Mouse (Mus musculus): Measurements from ENCODE around the gene Gm17374. TPM values are rescaled to one million over a fixed set of nuclear protein-coding genes. Genes with fewer than 3 reads are reported as not detected.
"Not testable (repeated sequence)": the region's sequence is repeated elsewhere in the genome, so short reads cannot be mapped to it uniquely, and the experiment has no call there.

Gene Gm17374
- total and polyA plus RNA-seq, 2 experiments from 2014 or later, result not detected

- 59% methylated on average over 3 of the region's 3 CpGs for WGBS
- H3K9ac ChIP-seq (replicated peaks; ENCODE audit: low read depth, low read length), result no peak overlapping the region
- no peaks in the 10 kb centered on the region for H3K4me1 ChIP-seq (ENCODE audit: control insufficient read depth, insufficient read depth)
- peaks cover 43% of the 10 kb centered on the region for H3K36me3 ChIP-seq (replicated peaks; ENCODE audit: control insufficient read depth, insufficient read depth, low read length)
- H3K27ac ChIP-seq (ENCODE audit: low read depth), result no peak overlapping the region
- TF ChIP-seq EP300 (IDR thresholded peaks at IDR 0.05; ENCODE audit: low read depth), result no peak
- peak; percentile 50 for TF ChIP-seq CTCF (IDR thresholded peaks at IDR 0.05; ENCODE audit: low read depth)
- DNase-seq (ENCODE audit: low spot score), result peak; percentile 76
- no peak overlapping the region for H3K4me2 ChIP-seq (ENCODE audit: low read depth, low read length)
- no peak overlapping the region for H3K4me3 ChIP-seq (ENCODE audit: low read depth, low read length)
- no peaks in the 10 kb centered on the region for H3K27me3 ChIP-seq (ENCODE audit: control insufficient read depth, insufficient read depth, low read length)
- H3K9me3 ChIP-seq (replicated peaks; ENCODE audit: control insufficient read depth, low read length), result no peaks in the 10 kb centered on the region
- no peak for ATAC-seq (ENCODE audit: insufficient read depth, low read depth)
Measured at GRCm38 (mm10) chr2:140159186-140159730, 7.4 kb downstream of the Gm17374 start.

GRCm38 (mm10) chr2:140163351-140163854 is 11.6 kb downstream of the Gm17374 start:
- ATAC-seq (ENCODE audit: insufficient read depth, low read depth) (no peak), DNase-seq (ENCODE audit: low spot score) (no peak)
- Histone ChIP-seq H3K9me3 (replicated peaks; ENCODE audit: control insufficient read depth, low read length) (no peaks in the 10 kb centered on the region), H3K4me1 (ENCODE audit: control insufficient read depth, insufficient read depth) (no peaks in the 10 kb centered on the region), H3K4me3 (ENCODE audit: low read depth, low read length) (no peak overlapping the region), H3K36me3 (replicated peaks; ENCODE audit: control insufficient read depth, insufficient read depth, low read length) (peaks cover 33% of the 10 kb centered on the region), H3K9ac (replicated peaks; ENCODE audit: low read depth, low read length) (no peak overlapping the region), H3K27me3 (ENCODE audit: control insufficient read depth, insufficient read depth, low read length) (no peaks in the 10 kb centered on the region), H3K4me2 (ENCODE audit: low read depth, low read length) (no peak overlapping the region), H3K27ac (ENCODE audit: low read depth) (no peak overlapping the region)
- no peak for TF ChIP-seq CTCF (IDR thresholded peaks at IDR 0.05; ENCODE audit: low read depth)
- no peak for TF ChIP-seq EP300 (IDR thresholded peaks at IDR 0.05; ENCODE audit: low read depth)
- WGBS, result 89% methylated on average over 5 of the region's 5 CpGs

GRCm38 (mm10) chr2:140169057-140169456 is 17.2 kb downstream of the Gm17374 start:
- Histone ChIP-seq H3K4me2 (ENCODE audit: low read depth, low read length) (no peak overlapping the region), H3K27me3 (ENCODE audit: control insufficient read depth, insufficient read depth, low read length) (no peaks in the 10 kb centered on the region), H3K4me3 (ENCODE audit: low read depth, low read length) (no peak overlapping the region), H3K27ac (ENCODE audit: low read depth) (no peak overlapping the region), H3K36me3 (replicated peaks; ENCODE audit: control insufficient read depth, insufficient read depth, low read length) (peaks cover 21% of the 10 kb centered on the region), H3K4me1 (ENCODE audit: control insufficient read depth, insufficient read depth) (peaks cover 9% of the 10 kb centered on the region; the same call in 1 of the 2 replicates), H3K9me3 (replicated peaks; ENCODE audit: control insufficient read depth, low read length) (no peaks in the 10 kb centered on the region), H3K9ac (replicated peaks; ENCODE audit: low read depth, low read length) (peak overlapping the region; percentile 75; the same call in 1 of the 2 replicates)
- TF ChIP-seq CTCF (IDR thresholded peaks at IDR 0.05; ENCODE audit: low read depth) (no peak), EP300 (IDR thresholded peaks at IDR 0.05; ENCODE audit: low read depth) (no peak)
- 56% methylated on average over 1 of the region's 1 CpGs for WGBS
- no peak for DNase-seq (ENCODE audit: low spot score)
- ATAC-seq (ENCODE audit: insufficient read depth, low read depth), result no peak

- DNase-seq (ENCODE audit: low spot score), result peak; percentile 96
- Histone ChIP-seq H3K4me2 (ENCODE audit: low read depth, low read length) (peak within 1 kb of the TSS; percentile 93), H3K9ac (replicated peaks; ENCODE audit: low read depth, low read length) (peak within 1 kb of the TSS; percentile 75), H3K27me3 (ENCODE audit: control insufficient read depth, insufficient read depth, low read length) (no peaks in the 10 kb centered on the region), H3K9me3 (replicated peaks; ENCODE audit: control insufficient read depth, low read length) (no peaks in the 10 kb centered on the region), H3K4me1 (ENCODE audit: control insufficient read depth, insufficient read depth) (peaks cover 9% of the 10 kb centered on the region; the same call in 1 of the 2 replicates), H3K27ac (ENCODE audit: low read depth) (peak within 1 kb of the TSS; percentile 89), H3K36me3 (replicated peaks; ENCODE audit: control insufficient read depth, insufficient read depth, low read length) (peaks cover 14% of the 10 kb centered on the region), H3K4me3 (ENCODE audit: low read depth, low read length) (peak within 1 kb of the TSS; percentile 87)
- ATAC-seq (ENCODE audit: insufficient read depth, low read depth), result peak; percentile 99
- no peak for TF ChIP-seq EP300 (IDR thresholded peaks at IDR 0.05; ENCODE audit: low read depth)
- no peak for TF ChIP-seq CTCF (IDR thresholded peaks at IDR 0.05; ENCODE audit: low read depth)
- under 1% methylated on average over 43 of the region's 43 CpGs for WGBS
Measured at GRCm38 (mm10) chr2:140170127-140170802, 18.4 kb downstream of the Gm17374 start, which contains the start of the genes Esf1 and Ndufaf5. TSS of gene Esf1 (minus strand) at chr2:140170564. TSS of gene Ndufaf5 (plus strand) at chr2:140170649.

GRCm38 (mm10) chr2:140170803-140171553 is 19.1 kb downstream of the Gm17374 start:
- H3K27ac ChIP-seq (ENCODE audit: low read depth), result peak overlapping the region; percentile 89
- H3K4me2 ChIP-seq (ENCODE audit: low read depth, low read length), result peak overlapping the region; percentile 93
- peaks cover 17% of the 10 kb centered on the region for H3K36me3 ChIP-seq (replicated peaks; ENCODE audit: control insufficient read depth, insufficient read depth, low read length)
- peak overlapping the region; percentile 87 for H3K4me3 ChIP-seq (ENCODE audit: low read depth, low read length)
- DNase-seq (ENCODE audit: low spot score) (peak; percentile 21), ATAC-seq (ENCODE audit: insufficient read depth, low read depth) (peak; percentile 62)
- H3K9ac ChIP-seq (replicated peaks; ENCODE audit: low read depth, low read length), result peak overlapping the region; percentile 75
- H3K9me3 ChIP-seq (replicated peaks; ENCODE audit: control insufficient read depth, low read length), result no peaks in the 10 kb centered on the region
- TF ChIP-seq EP300 (IDR thresholded peaks at IDR 0.05; ENCODE audit: low read depth) (no peak), CTCF (IDR thresholded peaks at IDR 0.05; ENCODE audit: low read depth) (no peak)
- H3K27me3 ChIP-seq (ENCODE audit: control insufficient read depth, insufficient read depth, low read length), result no peaks in the 10 kb centered on the region
- H3K4me1 ChIP-seq (ENCODE audit: control insufficient read depth, insufficient read depth), result peaks cover 9% of the 10 kb centered on the region; the same call in 1 of the 2 replicates
- WGBS, result 3% methylated on average over 28 of the region's 28 CpGs

GRCm38 (mm10) chr2:140185685-140186210 is 33.9 kb downstream of the Gm17374 start:
- H3K27ac ChIP-seq (ENCODE audit: low read depth); ATAC-seq (ENCODE audit: insufficient read depth, low read depth); H3K27me3 ChIP-seq (ENCODE audit: control insufficient read depth, insufficient read depth, low read length); H3K9ac ChIP-seq (replicated peaks; ENCODE audit: low read depth, low read length); H3K9me3 ChIP-seq (replicated peaks; ENCODE audit: control insufficient read depth, low read length); H3K4me3 ChIP-seq (ENCODE audit: low read depth, low read length); H3K4me1 ChIP-seq (ENCODE audit: control insufficient read depth, insufficient read depth); DNase-seq (ENCODE audit: low spot score); H3K4me2 ChIP-seq (ENCODE audit: low read depth, low read length): not testable (repeated sequence)
- 92% methylated on average over 3 of the region's 3 CpGs for WGBS
- H3K36me3 ChIP-seq (replicated peaks; ENCODE audit: control insufficient read depth, insufficient read depth, low read length), result peaks cover 39% of the 10 kb centered on the region
